Mouse (Mus musculus): ENCODE data around the gene Tnk2.

Gene Tnk2

GRCm38 (mm10) chr16:32678812-32679211 is 35.1 kb downstream of the Tnk2 start:
- DNase-seq (ENCODE audit: low spot score in 2 of 2): no peak

GRCm38 (mm10) chr16:32679976-32680375 is 36.3 kb downstream of the Tnk2 start:
- no peak for DNase-seq (ENCODE audit: low spot score in 2 of 2)

GRCm38 (mm10) chr16:32680806-32681205 is 37.1 kb downstream of the Tnk2 start:
- DNase-seq (ENCODE audit: low spot score in 2 of 2): no peak

DNA sequence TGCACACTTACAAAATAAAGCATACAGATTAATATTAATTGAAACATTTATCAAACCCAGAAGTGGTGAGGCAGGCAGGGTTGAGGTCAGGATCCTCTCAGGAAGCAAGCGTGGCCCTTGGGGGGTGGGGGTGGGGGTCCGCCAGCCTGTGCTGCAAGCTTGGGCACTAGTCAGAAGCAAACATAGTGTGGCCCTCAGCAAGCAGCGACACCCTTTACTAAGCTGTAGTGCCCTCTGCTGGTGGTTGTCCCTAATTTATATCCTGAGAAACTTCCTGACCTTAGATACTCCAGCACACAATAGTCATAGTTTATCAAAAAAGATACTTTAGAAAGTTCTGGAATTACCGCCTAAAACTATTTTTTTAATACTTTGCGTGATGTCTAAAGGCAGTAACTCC is 38.5 kb downstream of the Tnk2 start:
- DNase-seq (ENCODE audit: low spot score in 2 of 2): no peak

- no peak for DNase-seq (ENCODE audit: low spot score in 2 of 2)
Measured at GRCm38 (mm10) chr16:32682841-32683240, 39.2 kb downstream of the Tnk2 start.

- no peak for DNase-seq (ENCODE audit: low spot score in 2 of 2)
Measured at GRCm38 (mm10) chr16:32683343-32683742, 39.7 kb downstream of the Tnk2 start.

DNA sequence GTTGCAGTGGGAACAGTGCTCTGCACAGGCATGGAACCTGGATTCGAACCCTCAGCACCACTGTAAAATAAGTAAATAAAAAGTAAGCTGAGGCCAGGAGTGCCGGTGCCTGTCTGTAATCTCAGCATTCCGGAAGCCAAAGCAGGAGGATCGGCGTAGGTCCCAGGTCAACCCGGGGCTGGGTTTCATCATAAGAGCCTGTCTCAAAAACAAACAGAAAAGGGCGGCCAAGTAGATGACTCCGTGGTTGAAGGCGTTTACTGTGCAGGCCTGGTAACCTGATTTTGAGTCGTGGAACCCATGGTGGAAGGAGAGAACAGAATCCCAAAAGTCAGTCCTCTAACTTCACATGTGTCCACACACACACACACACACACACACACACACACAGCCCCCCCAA is 41.7 kb downstream of the Tnk2 start:
- no peak for DNase-seq (ENCODE audit: low spot score in 2 of 2)

GRCm38 (mm10) chr16:32685998-32686397 is 42.3 kb downstream of the Tnk2 start:
- DNase-seq (ENCODE audit: low spot score in 2 of 2): no peak

GRCm38 (mm10) chr16:32687221-32687620 is 43.5 kb downstream of the Tnk2 start:
- DNase-seq (ENCODE audit: low spot score in 2 of 2): no peak

GRCm38 (mm10) chr16:32688770-32689169 is 45.1 kb downstream of the Tnk2 start:
- peak in 1 of 2 experiments; percentile 61 for DNase-seq (ENCODE audit: low spot score in 2 of 2)

DNA sequence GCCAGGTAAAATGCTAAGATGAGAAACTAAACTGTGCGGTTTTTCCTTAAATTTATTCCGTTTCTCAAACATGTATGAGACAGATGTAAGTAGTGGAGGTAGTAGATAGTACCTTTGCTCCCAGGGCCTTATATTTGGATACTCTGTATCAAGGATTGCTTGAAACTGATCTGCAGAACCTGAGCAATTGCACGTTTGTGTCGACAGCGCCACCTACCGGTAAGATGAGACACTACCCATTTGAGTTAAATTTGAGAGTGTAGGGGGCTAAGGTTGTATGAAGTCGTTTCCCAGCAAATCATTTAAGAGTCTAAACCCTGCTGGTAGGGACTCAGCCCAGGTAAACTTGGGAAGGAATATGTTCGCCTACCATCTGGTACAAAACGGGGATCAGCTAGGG is 45.8 kb downstream of the Tnk2 start:
- no peak for DNase-seq (ENCODE audit: low spot score in 2 of 2)

DNA sequence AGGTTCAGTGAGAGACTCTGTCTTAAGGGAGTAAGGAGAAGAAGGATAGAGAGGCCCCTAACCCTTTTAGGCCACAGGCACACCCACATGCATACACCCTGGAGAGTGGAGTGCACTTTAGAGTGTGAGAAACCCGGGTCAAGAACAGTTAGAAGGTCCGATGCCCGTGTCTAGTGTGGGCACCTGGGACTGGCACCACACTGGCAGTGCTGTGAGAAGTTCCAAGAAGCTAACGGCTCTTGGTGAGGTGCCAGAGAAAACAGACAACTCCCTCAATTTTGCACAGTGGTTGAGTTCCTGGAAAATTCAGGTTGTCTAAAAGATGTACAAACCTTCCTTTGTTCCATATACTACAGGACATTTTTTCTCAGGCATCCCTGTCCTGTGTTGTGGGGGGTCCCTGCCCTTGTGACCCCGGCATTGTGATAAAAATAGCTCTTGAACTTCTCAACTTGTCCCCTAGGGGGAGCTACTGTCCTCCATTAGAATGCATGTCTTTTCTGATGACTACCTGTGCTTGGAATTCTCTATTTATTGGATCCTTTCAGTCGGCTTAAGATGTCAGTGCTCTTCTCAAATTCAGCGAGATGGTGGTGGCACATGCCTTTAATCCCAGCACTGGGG is 53.3 kb downstream of the Tnk2 start:
- no peak for DNase-seq (ENCODE audit: low spot score in 2 of 2)

DNA sequence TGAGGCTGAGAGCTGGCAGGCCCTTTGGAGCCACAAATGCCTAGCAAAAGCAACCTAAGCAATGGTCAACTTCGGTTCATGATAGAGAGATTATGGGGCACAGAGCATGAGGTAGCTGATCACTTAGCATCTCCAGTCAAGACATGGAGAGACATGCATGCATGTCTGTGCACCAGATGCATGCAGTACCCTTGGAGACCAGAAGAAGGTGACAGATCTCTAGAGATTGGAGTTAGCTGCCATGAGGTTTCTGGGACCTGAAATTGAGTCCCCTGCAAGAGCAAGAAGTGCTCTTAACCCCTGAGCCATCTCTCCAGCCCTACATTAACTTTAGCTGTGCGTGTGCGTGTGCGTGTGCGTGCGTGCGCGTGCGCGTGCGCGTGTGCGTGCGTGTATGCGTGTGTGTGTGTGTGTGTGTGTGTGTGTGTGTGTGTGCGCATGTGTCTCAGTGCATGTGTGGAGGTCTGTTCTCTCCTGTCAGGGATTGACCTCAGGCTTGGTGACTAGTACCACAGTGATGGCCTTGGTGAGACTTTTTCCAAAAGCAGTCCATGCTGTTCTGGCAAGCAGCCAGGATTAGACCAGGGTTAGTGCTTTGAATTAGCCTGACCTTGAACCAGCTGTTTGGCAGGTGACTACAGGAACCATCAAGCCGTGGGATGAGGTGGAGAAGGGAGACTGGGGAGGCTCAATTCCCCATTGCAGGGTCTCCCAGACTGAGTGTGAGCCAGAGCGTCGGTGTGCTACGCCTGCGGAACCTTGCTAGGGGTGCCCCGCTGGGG is 54.2 kb downstream of the Tnk2 start:
- DNase-seq (ENCODE audit: low spot score in 2 of 2): no peak

- DNase-seq (ENCODE audit: low spot score in 2 of 2): no peak
Measured at GRCm38 (mm10) chr16:32698550-32698949, 54.9 kb downstream of the Tnk2 start.

DNA sequence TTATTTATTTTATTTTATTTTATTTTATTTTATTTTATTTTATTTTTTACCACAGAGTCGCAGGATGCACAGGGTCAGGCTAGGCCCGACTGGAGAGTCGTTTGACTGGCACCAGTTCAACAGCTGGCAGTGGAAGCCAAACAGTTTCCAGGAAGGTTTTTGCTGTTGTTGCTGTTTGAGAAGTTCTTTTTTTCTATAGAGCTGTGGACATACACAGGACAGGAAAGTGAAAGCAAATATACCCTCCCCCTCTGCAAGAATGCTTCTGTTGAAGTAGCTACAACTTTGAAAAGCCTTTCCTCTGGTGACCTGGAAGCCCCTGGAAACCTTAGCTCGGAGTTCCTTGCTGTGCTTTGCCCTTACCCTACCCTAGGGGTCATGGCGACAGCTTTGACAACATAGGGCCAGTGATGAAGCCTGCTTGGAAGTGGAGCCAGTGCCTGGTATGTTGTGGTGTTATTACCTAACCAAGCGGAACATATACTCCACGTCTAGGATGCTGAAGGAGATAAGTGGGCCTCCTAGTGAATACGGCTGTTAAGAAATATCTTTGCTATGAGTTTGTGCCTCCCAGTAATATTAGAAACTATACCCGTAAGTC is 59.7 kb downstream of the Tnk2 start:
- no peak for DNase-seq (ENCODE audit: low spot score in 2 of 2)

- no peak for DNase-seq (ENCODE audit: low spot score in 2 of 2)
Measured at GRCm38 (mm10) chr16:32705606-32706005, 61.9 kb downstream of the Tnk2 start.

DNA sequence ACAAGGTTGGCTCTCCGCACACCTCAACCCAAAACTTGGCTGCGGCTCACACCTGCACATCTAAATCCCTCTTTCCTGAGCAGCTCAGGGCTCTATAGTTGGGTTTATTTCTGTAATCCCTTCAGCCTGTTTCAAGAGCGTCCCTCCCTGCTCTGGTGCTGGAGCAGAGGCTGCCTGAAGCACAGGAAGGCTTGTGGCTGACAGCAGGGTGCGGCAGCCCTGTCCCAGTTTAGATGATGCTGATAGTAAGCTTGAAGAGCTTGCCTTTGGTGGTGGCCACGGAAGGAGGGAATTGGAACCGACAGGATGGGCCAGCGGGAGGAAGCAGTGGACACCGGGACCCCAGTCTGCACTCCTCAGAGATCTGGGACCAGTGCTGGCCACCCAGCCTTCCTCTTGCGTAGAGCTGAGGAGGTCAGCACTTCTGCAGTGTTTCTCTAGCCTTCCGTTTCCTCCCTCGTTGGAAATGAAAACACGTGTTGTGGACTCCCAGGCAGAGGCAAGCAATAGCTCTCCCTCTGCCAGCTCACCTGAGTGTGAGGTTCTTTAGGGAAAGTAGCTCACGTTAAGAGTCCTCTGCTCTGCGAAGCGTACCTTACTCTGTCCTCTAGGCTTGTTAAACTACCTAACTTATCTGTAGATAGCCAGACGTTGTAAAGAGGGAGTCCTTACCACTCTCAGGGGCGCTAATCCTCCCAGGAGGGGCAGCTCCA is 63.6 kb downstream of the Tnk2 start:
- DNase-seq (ENCODE audit: low spot score in 2 of 2): no peak

GRCm38 (mm10) chr16:32707824-32708456 is 64.3 kb downstream of the Tnk2 start:
- DNase-seq (ENCODE audit: low spot score in 2 of 2): no peak

- DNase-seq (ENCODE audit: low spot score in 2 of 2): no peak
Measured at GRCm38 (mm10) chr16:32708457-32709033, 64.9 kb downstream of the Tnk2 start.

DNA sequence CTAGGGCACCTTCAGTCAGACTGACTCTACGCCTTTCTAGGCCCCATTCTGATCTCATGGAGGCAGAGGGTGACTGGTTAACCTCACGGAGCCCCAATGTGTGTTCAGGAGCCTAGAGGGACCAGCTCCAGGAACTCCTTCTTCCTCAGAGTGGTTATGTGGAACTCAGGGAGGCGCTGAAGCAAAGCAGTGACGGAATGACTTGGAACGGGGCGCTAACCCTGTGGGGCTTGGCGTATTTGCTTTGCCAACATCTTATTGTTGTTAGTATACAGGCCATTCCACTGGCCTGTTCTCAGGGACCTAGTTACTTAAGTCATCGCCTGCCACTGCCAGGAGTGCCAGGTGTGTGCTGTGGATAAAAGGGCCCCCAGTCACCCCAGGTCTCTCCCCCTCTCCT is 65.4 kb downstream of the Tnk2 start:
- no peak for DNase-seq (ENCODE audit: low spot score in 2 of 2)

GRCm38 (mm10) chr16:32710426-32711070 is 66.9 kb downstream of the Tnk2 start:
- DNase-seq (ENCODE audit: low spot score in 2 of 2): no peak

Measured in urinary bladder, adult 18-20 months (tissue).